Mouse (Mus musculus): ENCODE measurements around the gene H2-DMb1.

DNA sequence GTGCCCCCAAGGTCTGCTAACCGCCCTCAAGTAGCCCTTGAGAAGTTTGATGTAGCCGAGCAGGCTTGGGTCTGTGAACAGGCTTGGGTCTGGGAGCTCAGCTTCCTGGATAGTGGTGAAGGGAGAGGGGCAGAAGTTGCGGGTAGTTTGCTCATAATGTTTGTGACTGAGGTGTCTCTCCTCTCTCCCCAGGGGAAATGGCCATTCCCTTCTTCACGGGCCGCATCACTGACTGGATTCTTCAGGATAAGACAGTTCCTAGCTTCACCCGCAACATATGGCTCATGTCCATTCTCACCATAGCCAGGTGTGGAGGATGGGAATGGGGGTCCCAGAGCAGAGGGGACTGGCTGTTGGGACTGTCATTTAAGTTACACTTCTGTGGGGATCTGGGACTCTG lies 36.1 kb downstream of the H2-DMb1 start:
- TF ChIP-seq NELFE (IDR thresholded peaks at IDR 0.05; ENCODE audit: low read depth, low read length) (no peak), CTCF (conservative IDR thresholded peaks at IDR 0.05 in 1 of 2, IDR thresholded peaks at IDR 0.05 in 1 of 2; ENCODE audit: low read depth in 2 of 2, low read length in 2 of 2) (no peak), MAZ (IDR thresholded peaks at IDR 0.05; ENCODE audit: low read depth, low read length) (no peak), ZNF384 (IDR thresholded peaks at IDR 0.05; ENCODE audit: low read depth, low read length) (no peak), MAFK (IDR thresholded peaks at IDR 0.05; ENCODE audit: insufficient replicate concordance, low read length) (no peak), POLR2A (IDR thresholded peaks at IDR 0.05; ENCODE audit: low read depth, low read length) (peak; percentile 9; the same call in 1 of the 2 replicates)
